ENCODE assay signal across 13 mouse cellular contexts in genomic region chr8:117451072-117451471, GRCm38 (mm10). TPM values are rescaled to one million over a fixed set of nuclear protein-coding genes. Genes with fewer than 3 reads are reported as not detected.
DNase-seq lines count a peak whose midpoint lies in the region; ATAC-seq lines count a peak whose summit lies in the region.
"Had no signal": no experiment of that assay in that cellular context is flagged by ENCODE, and none has a peak within 500 bp of the region (broad histone marks: within the 10 kb centered on the region; RNA-seq: fewer than 3 reads in every experiment).

No protein-coding gene starts in this region.

- 62% methylated on average over 9 of the region's 9 CpGs for WGBS in hindbrain, embryonic 13.5 days
- WGBS in hindbrain, embryonic 10.5 days: 79% methylated on average over 9 of the region's 9 CpGs

- no peaks in the 10 kb centered on the region for H3K9me3 ChIP-seq in hindbrain, embryonic 13.5 days
- no peaks in the 10 kb centered on the region for H3K9me3 ChIP-seq in hindbrain, embryonic 10.5 days
- H3K9me3 ChIP-seq: embryonic facial prominence, embryonic 10.5 days; heart, embryonic 10.5 days had no signal

- no peaks in the 10 kb centered on the region for H3K27me3 ChIP-seq in hindbrain, embryonic 13.5 days
- H3K27me3 ChIP-seq in hindbrain, embryonic 10.5 days (ENCODE audit: insufficient read depth, poor library complexity, severe bottlenecking): no peaks in the 10 kb centered on the region

- peak overlapping the region; percentile 20; the same call in 1 of the 2 replicates for H3K9ac ChIP-seq in hindbrain, embryonic 13.5 days

- no peak overlapping the region for H3K4me3 ChIP-seq in hindbrain, embryonic 13.5 days
- no peak overlapping the region for H3K4me3 ChIP-seq in hindbrain, embryonic 10.5 days
- H3K4me3 ChIP-seq: embryonic facial prominence, embryonic 10.5 days; heart, embryonic 10.5 days had no signal

- H3K4me1 ChIP-seq in hindbrain, embryonic 13.5 days (replicated peaks): peaks cover 43% of the 10 kb centered on the region
- H3K4me1 ChIP-seq in hindbrain, embryonic 10.5 days (replicated peaks): peaks cover 8% of the 10 kb centered on the region; the same call in 1 of the 2 replicates

- no peak for ATAC-seq in hindbrain, embryonic 13.5 days (ENCODE audit: low FRiP score)
- ATAC-seq: inflammation-experienced regulatory T-cells, adult 6 months had no signal

- peaks cover 93% of the 10 kb centered on the region for H3K36me3 ChIP-seq in hindbrain, embryonic 13.5 days
- H3K36me3 ChIP-seq in hindbrain, embryonic 10.5 days: peaks cover 100% of the 10 kb centered on the region

- DNase-seq in hindbrain, embryonic 10.5 days (ENCODE audit: low spot score): no peak
- DNase-seq in frontal cortex, adult 2 months (ENCODE audit: extremely low spot score in 1 of 2, low spot score in 1 of 2): peak; percentile 50 to 65
- DNase-seq in layer of hippocampus, postnatal 14 days (ENCODE audit: low spot score in 2 of 2): peak; percentile 46 to 75
- DNase-seq in right cerebral cortex, postnatal 25 days: peak; percentile 49
- no peak for DNase-seq in embryo, embryonic 10 days (ENCODE audit: low spot score)
- DNase-seq in cerebellum, adult 9-11 months: no peak
- DNase-seq in spleen, postnatal 10 days (ENCODE audit: low spot score in 2 of 2): no peak
- DNase-seq: B cell, adult 2 months; kidney, postnatal 10 days had no signal

- peak overlapping the region; percentile 67 for H3K27ac ChIP-seq in hindbrain, embryonic 13.5 days
- no peak overlapping the region for H3K27ac ChIP-seq in hindbrain, embryonic 10.5 days
- H3K27ac ChIP-seq: embryonic facial prominence, embryonic 10.5 days; heart, embryonic 10.5 days had no signal

- H3K4me2 ChIP-seq in hindbrain, embryonic 13.5 days: no peak overlapping the region

RNA-seq across cellular contexts. Expression of gene Plcg2, which starts 47.0 kb away (rescaled TPM):
- 1.3 and 1.6 TPM in 2 replicates for polyA plus RNA-seq in hindbrain, embryonic 13.5 days (2015; fragmentation: Nextera tagmentation; extraction: Ambion mirVana)
- polyA plus RNA-seq in hindbrain, embryonic 10.5 days (2016; fragmentation: Nextera tagmentation; extraction: Ambion mirVana): 3.7 and 5.0 TPM in 2 replicates
- polyA plus RNA-seq in frontal cortex, adult 2 months (2012; rRNA removed): 2.4 and 3.0 TPM in 2 replicates
- 1 to 10 TPM; 3.2 to 3.9 TPM for total RNA-seq in layer of hippocampus, postnatal 14 days (2021)

Comparison
In these comparisons a context has a peak if more than half of its experiments do, and no peak if none do; other contexts are left out.
1. DNase-seq: peak in frontal cortex, adult 2 months (2 of 2), layer of hippocampus, postnatal 14 days (2 of 2) and right cerebral cortex, postnatal 25 days (single experiment); none in hindbrain, embryonic 10.5 days (single experiment), embryo, embryonic 10 days (single experiment), cerebellum, adult 9-11 months (single experiment) and spleen, postnatal 10 days (0 of 2).